Mouse (Mus musculus) myocyte (in vitro differentiated cells): ENCODE results near the gene Sftpd.

Experiments used
- MAX ChIP-seq: IDR thresholded peaks from one replicate; pipeline ENCODE4 v1.6.1; 2011; ENCODE audit warnings: low read depth, mild to moderate bottlenecking, control low read depth
- MYOD1 ChIP-seq, 3 experiments: IDR thresholded peaks; one replicate each; pipeline ENCODE4 v1.6.1; 2011; ENCODE audit warnings: control low read depth in 2 of 3, low read depth in 2 of 3, mild to moderate bottlenecking in 2 of 3, moderate library complexity in 1 of 3; ENCODE audit not compliant: insufficient read length in 2 of 3, control insufficient read depth in 1 of 3
- POLR2A ChIP-seq: IDR thresholded peaks from one replicate; pipeline ENCODE4 v1.6.1; 2011; ENCODE audit warnings: low read depth, mild to moderate bottlenecking, control low read depth, moderate library complexity; ENCODE audit not compliant: insufficient read length
- POLR2AphosphoS2 ChIP-seq: IDR thresholded peaks from one replicate; pipeline ENCODE4 v1.6.1; 2011; ENCODE audit warnings: low read depth, control low read depth; ENCODE audit not compliant: insufficient read length

DNA sequence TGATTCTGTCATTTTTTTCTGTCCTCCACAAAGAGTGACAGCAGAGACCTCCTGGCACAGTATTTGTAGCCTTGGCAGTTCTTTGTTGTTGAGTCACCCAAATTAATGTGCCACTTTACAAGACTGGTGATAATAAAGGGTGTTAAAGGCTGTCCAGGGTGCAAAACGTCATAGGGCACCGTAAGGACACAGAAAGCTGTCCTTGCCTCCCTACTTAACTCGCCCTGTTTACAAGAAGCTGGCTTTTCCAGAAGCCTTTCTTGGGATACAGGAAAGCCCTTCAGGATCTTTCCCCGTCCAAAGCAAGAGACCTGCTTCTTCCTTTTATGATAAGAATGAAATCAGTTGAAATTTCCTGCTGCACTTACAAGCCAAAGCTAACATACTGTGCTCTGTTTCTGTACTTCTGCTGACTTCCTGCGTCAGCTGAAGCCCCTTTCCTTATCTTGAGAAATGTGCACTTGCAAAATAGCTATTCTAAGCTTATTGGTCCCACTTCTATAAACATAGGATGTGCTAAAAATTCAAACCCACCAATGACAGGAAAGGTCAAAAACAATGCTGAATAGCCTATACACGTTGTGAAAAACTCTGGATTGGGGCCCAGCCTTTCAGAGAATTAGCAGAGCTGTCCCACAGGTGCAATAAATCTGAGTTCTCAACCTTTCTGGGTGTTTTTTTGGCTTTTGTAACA is 13.2 kb upstream of the Sftpd start:
- TF ChIP-seq POLR2A (no peak), MAX (no peak), MYOD1 (IDR thresholded peaks at IDR 0.05; ENCODE audit: control insufficient read depth in 1 of 3, insufficient read length in 2 of 3, low read depth in 2 of 3) (no peak), POLR2AphosphoS2 (no peak)
